21 mouse cellular contexts compared by ENCODE assay signal in the genomic region with DNA sequence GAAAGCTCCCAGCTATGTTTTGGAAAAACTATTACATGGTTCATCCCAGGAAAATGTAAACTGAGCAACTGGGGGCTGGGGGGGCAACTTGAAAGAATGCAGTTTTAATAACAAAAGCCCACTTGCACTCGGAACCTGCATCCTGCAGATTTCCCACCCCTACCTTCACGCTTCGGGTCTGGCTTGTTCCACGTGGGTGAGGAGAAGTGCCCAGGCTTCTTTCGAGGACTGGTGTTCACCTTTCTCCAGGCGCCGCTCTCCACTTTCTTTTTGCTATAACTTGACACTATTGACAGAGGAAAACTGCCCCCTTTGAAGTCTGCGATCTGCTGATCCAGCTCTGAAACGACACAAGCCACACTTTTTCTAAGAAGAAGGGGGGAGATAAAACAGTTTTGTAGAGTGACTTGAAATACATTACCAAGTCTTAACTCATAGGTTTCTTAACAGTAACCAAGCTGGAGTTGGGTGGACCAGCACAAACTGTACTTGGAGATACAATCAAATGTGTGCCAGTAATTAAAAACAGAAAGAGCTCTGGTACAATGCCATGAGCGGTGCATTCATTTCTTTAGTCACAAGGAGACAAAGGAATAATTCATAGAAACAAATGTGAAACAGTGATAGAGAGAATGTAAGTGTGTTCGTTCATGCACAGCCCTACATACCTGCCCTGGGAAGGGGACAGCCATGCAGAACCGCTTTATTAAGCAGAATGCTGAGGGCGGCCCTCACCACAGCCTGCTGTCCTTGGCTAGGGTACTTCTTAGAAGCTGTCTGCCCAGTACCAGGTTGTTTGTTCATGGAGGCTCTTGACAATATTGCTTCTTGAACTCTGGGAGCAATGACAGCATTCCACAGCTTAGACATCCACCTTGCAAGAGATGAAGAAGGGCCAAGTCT.
A peak's percentile ranks its signal among the peaks of the same experiment; 100 is the strongest.
DNase-seq lines count a peak whose midpoint lies in the region; ATAC-seq and TF ChIP-seq lines count a peak whose summit lies in the region.
"Had no signal": no experiment of that assay in that cellular context is flagged by ENCODE, and none has a peak within 500 bp of the region (broad histone marks: within the 10 kb centered on the region; RNA-seq: fewer than 3 reads in every experiment).

No protein-coding gene starts in this region.

- no peaks in the 10 kb centered on the region for H3K9me3 ChIP-seq in forebrain, embryonic 15.5 days
- no peaks in the 10 kb centered on the region for H3K9me3 ChIP-seq in forebrain, embryonic 12.5 days
- no peaks in the 10 kb centered on the region for H3K9me3 ChIP-seq in limb, embryonic 11.5 days (ENCODE audit: control insufficient read depth, low read length)
- H3K9me3 ChIP-seq in limb, embryonic 10.5 days (replicated peaks) = no peaks in the 10 kb centered on the region
- H3K9me3 ChIP-seq in MEL (replicated peaks; ENCODE audit: insufficient read depth, low read length) = no peaks in the 10 kb centered on the region
- H3K9me3 ChIP-seq in embryonic facial prominence, embryonic 15.5 days (replicated peaks) = no peaks in the 10 kb centered on the region
- H3K9me3 ChIP-seq: embryonic facial prominence, embryonic 12.5 days had no signal

- H3K4me2 ChIP-seq in forebrain, embryonic 15.5 days (replicated peaks) = no peak overlapping the region
- H3K4me2 ChIP-seq in forebrain, embryonic 12.5 days = no peak overlapping the region
- H3K4me2 ChIP-seq in limb, embryonic 11.5 days (ENCODE audit: low read depth, severe bottlenecking) = no peak overlapping the region
- H3K4me2 ChIP-seq in embryonic facial prominence, embryonic 15.5 days (replicated peaks) = no peak overlapping the region
- H3K4me2 ChIP-seq: embryonic facial prominence, embryonic 12.5 days; heart, embryonic 11.5 days; midbrain, embryonic 11.5 days had no signal

- no peaks in the 10 kb centered on the region for H3K79me2 ChIP-seq in MEL (ENCODE audit: control insufficient read depth, insufficient read depth, low read length, poor library complexity)

- 0 out of 2 replicates have a peak overlapping the region, but pooled peaks have one; percentile 11 for H3K27ac ChIP-seq in forebrain, embryonic 15.5 days (replicated peaks)
- no peak overlapping the region for H3K27ac ChIP-seq in forebrain, embryonic 12.5 days
- H3K27ac ChIP-seq in limb, embryonic 11.5 days (replicated peaks; ENCODE audit: low read depth, low read length) = no peak overlapping the region
- no peak overlapping the region for H3K27ac ChIP-seq in limb, embryonic 10.5 days
- peak overlapping the region; percentile 79 for H3K27ac ChIP-seq in MEL (ENCODE audit: control insufficient read depth, low read depth, low read length)
- 0 out of 2 replicates have a peak overlapping the region, but pooled peaks have one; percentile 22 for H3K27ac ChIP-seq in embryonic facial prominence, embryonic 15.5 days (replicated peaks)
- H3K27ac ChIP-seq: embryonic facial prominence, embryonic 12.5 days; gastrocnemius, adult 2 months had no signal

- no peak for TF ChIP-seq RAD21 in MEL (IDR thresholded peaks at IDR 0.05; ENCODE audit: low read depth, low read length)

- no peak for TF ChIP-seq CTCF in MEL (IDR thresholded peaks at IDR 0.05 in 2 of 3, conservative IDR thresholded peaks at IDR 0.05 in 1 of 3; ENCODE audit: control insufficient read depth in 1 of 3, insufficient read depth in 1 of 3, low read depth in 2 of 3, low read length in 3 of 3, poor library complexity in 1 of 3, severe bottlenecking in 1 of 3)

- H3K4me1 ChIP-seq in forebrain, embryonic 15.5 days = no peaks in the 10 kb centered on the region
- H3K4me1 ChIP-seq in forebrain, embryonic 12.5 days = no peaks in the 10 kb centered on the region
- no peaks in the 10 kb centered on the region for H3K4me1 ChIP-seq in limb, embryonic 11.5 days (ENCODE audit: control insufficient read depth, insufficient read depth, low read length)
- no peaks in the 10 kb centered on the region; the same call in 1 of the 2 replicates for H3K4me1 ChIP-seq in limb, embryonic 10.5 days
- peaks cover 11 to 12% of the 10 kb centered on the region in 2 experiments; a peak in 2 of 4 replicates for H3K4me1 ChIP-seq in MEL (ENCODE audit: control insufficient read depth in 1 of 2, insufficient read depth in 2 of 2, low read length in 2 of 2)
- H3K4me1 ChIP-seq in embryonic facial prominence, embryonic 15.5 days = peaks cover 6% of the 10 kb centered on the region; the same call in 1 of the 2 replicates

- DNase-seq in limb, embryonic 11.5 days (ENCODE audit: low spot score) = peak; percentile 20
- DNase-seq in limb, embryonic 10.5 days (ENCODE audit: low spot score) = no peak
- peak; percentile 73 for DNase-seq in MEL (ENCODE audit: low read depth, low spot score)
- DNase-seq in embryo, embryonic 10 days (ENCODE audit: low spot score) = no peak
- DNase-seq: adrenal gland, postnatal 36 days; cerebellum, adult 11 months; cerebellum, adult 9-11 months; gastrocnemius, adult 2 months; lung, adult 2 months; right cerebral cortex, adult 18-20 months; right cerebral cortex, postnatal 4 days; thymus, postnatal 14 days had no signal

- no peaks in the 10 kb centered on the region for H3K27me3 ChIP-seq in forebrain, embryonic 15.5 days
- H3K27me3 ChIP-seq in forebrain, embryonic 12.5 days = no peaks in the 10 kb centered on the region
- no peaks in the 10 kb centered on the region for H3K27me3 ChIP-seq in limb, embryonic 11.5 days (ENCODE audit: control insufficient read depth, insufficient read depth, low read length)
- no peaks in the 10 kb centered on the region for H3K27me3 ChIP-seq in limb, embryonic 10.5 days (ENCODE audit: low read depth, poor library complexity, severe bottlenecking)
- no peaks in the 10 kb centered on the region; a peak in 1 of 4 replicates for H3K27me3 ChIP-seq in MEL (ENCODE audit: control insufficient read depth in 1 of 2, insufficient read depth in 2 of 2, low read length in 2 of 2)
- H3K27me3 ChIP-seq in embryonic facial prominence, embryonic 15.5 days = no peaks in the 10 kb centered on the region
- H3K27me3 ChIP-seq: embryonic facial prominence, embryonic 12.5 days; Patski had no signal

- 76% methylated on average over 13 of the region's 13 CpGs for WGBS in forebrain, embryonic 15.5 days
- WGBS in forebrain, embryonic 12.5 days = 83% methylated on average over 13 of the region's 13 CpGs
- 70% methylated on average over 13 of the region's 13 CpGs for WGBS in limb, embryonic 11.5 days
- 81% methylated on average over 13 of the region's 13 CpGs for WGBS in limb, embryonic 10.5 days
- 55% methylated on average over 13 of the region's 13 CpGs for WGBS in embryonic facial prominence, embryonic 15.5 days

- H3K4me3 ChIP-seq in forebrain, embryonic 15.5 days = no peak overlapping the region
- H3K4me3 ChIP-seq in forebrain, embryonic 12.5 days (replicated peaks) = no peak overlapping the region
- H3K4me3 ChIP-seq in limb, embryonic 11.5 days (ENCODE audit: low read depth, low read length) = no peak overlapping the region
- no peak overlapping the region for H3K4me3 ChIP-seq in limb, embryonic 10.5 days
- H3K4me3 ChIP-seq in MEL (ENCODE audit: control insufficient read depth in 1 of 2, insufficient read depth in 1 of 2, low read depth in 2 of 2, low read length in 2 of 2) = peak overlapping the region; percentile 56 to 68
- H3K4me3 ChIP-seq in embryonic facial prominence, embryonic 15.5 days (replicated peaks) = no peak overlapping the region
- H3K4me3 ChIP-seq: embryonic facial prominence, embryonic 12.5 days; gastrocnemius, adult 2 months had no signal

- no peak for ATAC-seq in forebrain, embryonic 15.5 days (replicated peaks)
- ATAC-seq in forebrain, embryonic 12.5 days (ENCODE audit: low FRiP score) = no peak
- no peak for ATAC-seq in limb, embryonic 11.5 days (ENCODE audit: insufficient number of reproducible peaks, low FRiP score, low TSS enrichment, low read depth)
- ATAC-seq in embryonic facial prominence, embryonic 15.5 days (ENCODE audit: insufficient number of reproducible peaks, low FRiP score, low TSS enrichment, low read depth) = no peak
- ATAC-seq: CD4-positive, CD25-positive, alpha-beta regulatory T cell, adult 4 months; intestine, postnatal 0 days; Patski had no signal

- no peak overlapping the region for H3K9ac ChIP-seq in forebrain, embryonic 15.5 days (replicated peaks)
- no peak overlapping the region for H3K9ac ChIP-seq in forebrain, embryonic 12.5 days
- H3K9ac ChIP-seq in limb, embryonic 11.5 days (ENCODE audit: low read length) = no peak overlapping the region
- H3K9ac ChIP-seq in MEL (ENCODE audit: control insufficient read depth, low read depth, low read length, poor library complexity, severe bottlenecking) = peak overlapping the region; percentile 65
- no peak overlapping the region for H3K9ac ChIP-seq in embryonic facial prominence, embryonic 15.5 days
- H3K9ac ChIP-seq: embryonic facial prominence, embryonic 12.5 days had no signal

- peaks cover 64% of the 10 kb centered on the region for H3K36me3 ChIP-seq in forebrain, embryonic 15.5 days
- peaks cover 5% of the 10 kb centered on the region; the same call in 1 of the 2 replicates for H3K36me3 ChIP-seq in forebrain, embryonic 12.5 days (replicated peaks)
- H3K36me3 ChIP-seq in limb, embryonic 11.5 days (ENCODE audit: control insufficient read depth, insufficient read depth, low read length) = no peaks in the 10 kb centered on the region
- peaks cover 14% of the 10 kb centered on the region for H3K36me3 ChIP-seq in limb, embryonic 10.5 days
- peaks cover 0 to 11% of the 10 kb centered on the region in 2 experiments; a peak in 2 of 4 replicates for H3K36me3 ChIP-seq in MEL (ENCODE audit: control insufficient read depth in 1 of 2, insufficient read depth in 2 of 2, low read length in 2 of 2)
- H3K36me3 ChIP-seq in embryonic facial prominence, embryonic 15.5 days = no peaks in the 10 kb centered on the region

- TF ChIP-seq EP300 in MEL (IDR thresholded peaks at IDR 0.05; ENCODE audit: low read depth in 1 of 2, low read length in 2 of 2) = peak; percentile 69 to 82

- no peak for TF ChIP-seq POLR2A in MEL (IDR thresholded peaks at IDR 0.05; ENCODE audit: control insufficient read depth in 1 of 2, insufficient read depth in 1 of 2, low read depth in 1 of 2, low read length in 2 of 2, poor library complexity in 1 of 2)

TF ChIP-seq in MEL, 35 proteins besides CTCF, POLR2A, EP300 and RAD21 (continues in another document):
- TF ChIP-seq SMC3 (IDR thresholded peaks at IDR 0.05; ENCODE audit: low read depth, low read length) = no peak
- TF ChIP-seq KAT2A (conservative IDR thresholded peaks at IDR 0.05; ENCODE audit: low read depth, low read length) = peak; percentile 11; the same call in 1 of the 2 replicates
- TF ChIP-seq ELF1 (IDR thresholded peaks at IDR 0.05; ENCODE audit: low read depth, low read length) = no peak
- no peak for TF ChIP-seq ZNF384 (IDR thresholded peaks at IDR 0.05; ENCODE audit: low read depth, low read length)
- TF ChIP-seq MXI1 (IDR thresholded peaks at IDR 0.05; ENCODE audit: low read depth, low read length) = peak; percentile 69
- no peak for TF ChIP-seq MAFK (IDR thresholded peaks at IDR 0.05; ENCODE audit: borderline replicate concordance, low read depth, low read length)
- peak; percentile 82 for TF ChIP-seq SIN3A (IDR thresholded peaks at IDR 0.05; ENCODE audit: low read length)
- TF ChIP-seq TAL1 (IDR thresholded peaks at IDR 0.05; ENCODE audit: low read length) = no peak
- 0 out of 2 replicates have a peak, but pooled peaks have one; percentile 17 for TF ChIP-seq CHD1 (IDR thresholded peaks at IDR 0.05; ENCODE audit: low read depth, low read length)
- TF ChIP-seq HCFC1 (IDR thresholded peaks at IDR 0.05; ENCODE audit: low read depth, low read length) = no peak

Comparison
In these comparisons a context has a peak if more than half of its experiments do, and no peak if none do; other contexts are left out.
1. H3K27ac ChIP-seq: peak in forebrain, embryonic 15.5 days (single experiment), MEL (single experiment) and embryonic facial prominence, embryonic 15.5 days (single experiment); none in forebrain, embryonic 12.5 days (single experiment), limb, embryonic 11.5 days (single experiment) and limb, embryonic 10.5 days (single experiment).
2. DNase-seq: peak in limb, embryonic 11.5 days (single experiment) and MEL (single experiment); none in limb, embryonic 10.5 days (single experiment) and embryo, embryonic 10 days (single experiment).
3. H3K4me3 ChIP-seq: peak in MEL (2 of 2); none in forebrain, embryonic 15.5 days (single experiment), forebrain, embryonic 12.5 days (single experiment), limb, embryonic 11.5 days (single experiment), limb, embryonic 10.5 days (single experiment) and embryonic facial prominence, embryonic 15.5 days (single experiment).